Mouse (Mus musculus): ENCODE data around the gene Gars.
A peak's percentile ranks its signal among the peaks of the same experiment; 100 is the strongest.

Gene Gars

GRCm38 (mm10) chr6:55037799-55038670 lies at the start of gene Gars:
Gene Gars (plus strand): TSS chr6:55038007.
- peak; percentile 85 for DNase-seq (ENCODE audit: low read depth, low spot score)

- DNase-seq (ENCODE audit: low read depth, low spot score) = no peak
These were observed 49.7 kb upstream of the Gars start for GRCm38 (mm10) chr6:54988141-54988540.

GRCm38 (mm10) chr6:54991189-54991588 lies 46.6 kb upstream of the Gars start:
- DNase-seq (ENCODE audit: low read depth, low spot score) = no peak

GRCm38 (mm10) chr6:54992141-54992540 lies 45.7 kb upstream of the Gars start:
- DNase-seq (ENCODE audit: low read depth, low spot score) = no peak

- DNase-seq (ENCODE audit: low read depth, low spot score) = peak; percentile 97
These were observed 45.0 kb upstream of the Gars start, which contains the start of gene Ggct for GRCm38 (mm10) chr6:54992734-54993260. Gene Ggct (minus strand): TSS chr6:54992950.

- no peak for DNase-seq (ENCODE audit: low read depth, low spot score)
These were observed 41.4 kb upstream of the Gars start for GRCm38 (mm10) chr6:54996361-54996760.

GRCm38 (mm10) chr6:54997726-54998125 lies 40.1 kb upstream of the Gars start:
- DNase-seq (ENCODE audit: low read depth, low spot score) = no peak

- DNase-seq (ENCODE audit: low read depth, low spot score) = no peak
These were observed 36.5 kb upstream of the Gars start for GRCm38 (mm10) chr6:55001320-55001719.

- DNase-seq (ENCODE audit: low read depth, low spot score) = no peak
These were observed 35.4 kb upstream of the Gars start for GRCm38 (mm10) chr6:55002438-55002837.

GRCm38 (mm10) chr6:55003559-55003958 lies 34.2 kb upstream of the Gars start:
- DNase-seq (ENCODE audit: low read depth, low spot score) = no peak

- DNase-seq (ENCODE audit: low read depth, low spot score) = no peak
These were observed 29.4 kb upstream of the Gars start for GRCm38 (mm10) chr6:55008401-55008800.

- no peak for DNase-seq (ENCODE audit: low read depth, low spot score)
These were observed 28.2 kb upstream of the Gars start for GRCm38 (mm10) chr6:55009391-55010230.

GRCm38 (mm10) chr6:55010330-55011091 lies 27.3 kb upstream of the Gars start:
- no peak for DNase-seq (ENCODE audit: low read depth, low spot score)

GRCm38 (mm10) chr6:55012516-55012915 lies 25.3 kb upstream of the Gars start:
- no peak for DNase-seq (ENCODE audit: low read depth, low spot score)

GRCm38 (mm10) chr6:55014184-55014583 lies 23.6 kb upstream of the Gars start:
- DNase-seq (ENCODE audit: low read depth, low spot score) = no peak

GRCm38 (mm10) chr6:55016236-55016635 lies 21.6 kb upstream of the Gars start:
- no peak for DNase-seq (ENCODE audit: low read depth, low spot score)

- DNase-seq (ENCODE audit: low read depth, low spot score) = peak; percentile 71
These were observed 20.9 kb upstream of the Gars start for GRCm38 (mm10) chr6:55016710-55017583.

GRCm38 (mm10) chr6:55018417-55018816 lies 19.4 kb upstream of the Gars start:
- DNase-seq (ENCODE audit: low read depth, low spot score) = no peak

GRCm38 (mm10) chr6:55021806-55022205 lies 16.0 kb upstream of the Gars start:
- no peak for DNase-seq (ENCODE audit: low read depth, low spot score)

GRCm38 (mm10) chr6:55027642-55028041 lies 10.2 kb upstream of the Gars start:
- no peak for DNase-seq (ENCODE audit: low read depth, low spot score)
